Mouse (Mus musculus) C2C12 (cell line): ENCODE results near the gene Iqcf6. TPM values are rescaled to one million over a fixed set of nuclear protein-coding genes. Genes with fewer than 3 reads are reported as not detected.
"Not testable (repeated sequence)": the region's sequence is repeated elsewhere in the genome, so short reads cannot be mapped to it uniquely, and the experiment has no call there.

Source experiments
- H3K27me3 ChIP-seq: one replicate; pipeline ENCODE4 v1.6.1; 2011; ENCODE audit not compliant: control insufficient read depth, insufficient read depth, insufficient read length
- H3K36me3 ChIP-seq: one replicate; pipeline ENCODE4 v1.6.1; 2011; ENCODE audit not compliant: control insufficient read depth, insufficient read depth
- H3K4me3 ChIP-seq: one replicate; pipeline ENCODE4 v1.5.1; 2011; ENCODE audit warnings: mild to moderate bottlenecking, control low read depth; ENCODE audit not compliant: poor library complexity, insufficient read depth, severe bottlenecking
- H3K79me2 ChIP-seq: one replicate; pipeline ENCODE4 v1.6.1; 2011; ENCODE audit not compliant: control insufficient read depth, insufficient read depth
- H3K79me3 ChIP-seq: one replicate; pipeline ENCODE4 v1.6.1; 2011; ENCODE audit warnings: low read depth, control low read depth
- H3ac ChIP-seq: one replicate; pipeline ENCODE3; 2011; ENCODE audit warnings: low read depth; ENCODE audit not compliant: control insufficient read depth, insufficient read length
- CEBPB ChIP-seq: IDR thresholded peaks from one replicate; pipeline ENCODE4 v1.6.1; 2011; ENCODE audit warnings: low read depth, mild to moderate bottlenecking, control low read depth, moderate library complexity
- CTCF ChIP-seq: IDR thresholded peaks from one replicate; pipeline ENCODE4 v1.5.1; 2011; ENCODE audit not compliant: control insufficient read depth, insufficient read depth, insufficient read length
- FOSL1 ChIP-seq: IDR thresholded peaks from one replicate; pipeline ENCODE4 v1.8.0; 2011; ENCODE audit warnings: mild to moderate bottlenecking, low read length; ENCODE audit not compliant: poor library complexity, insufficient read depth, severe bottlenecking
- MAX ChIP-seq: IDR thresholded peaks from one replicate; pipeline ENCODE4 v1.6.1; 2011; ENCODE audit warnings: mild to moderate bottlenecking, control low read depth
- MYOD1 ChIP-seq: IDR thresholded peaks from one replicate; pipeline ENCODE4 v1.6.1; 2011; ENCODE audit warnings: low read depth; ENCODE audit not compliant: control insufficient read depth, insufficient read length
- MYOG ChIP-seq: IDR thresholded peaks from one replicate; pipeline ENCODE4 v1.6.1; 2011; ENCODE audit not compliant: control insufficient read depth, insufficient read length; ENCODE audit errors: extremely low read depth
- USF1 ChIP-seq: IDR thresholded peaks from one replicate; pipeline ENCODE4 v1.6.1; 2011; ENCODE audit warnings: low read depth, mild to moderate bottlenecking, control low read depth, moderate library complexity
- long read RNA-seq, 2 experiments: library from polyadenylated mRNA; unstranded; transcript quantifications; one replicate each; pipeline ENCODE4 v2.0.0; 2019 to 2020
- polyA plus RNA-seq: library from polyadenylated mRNA; unstranded; fragments of >200 nt; fragmentation: generic; extraction: Trizol; gene quantifications from one replicate; pipeline ENCODE4 v1.2.1, GENCODE M21; 2012; ENCODE audit warnings: missing spikeins

The Iqcf6 gene
- polyA plus RNA-seq = not detected
- long read RNA-seq, experiment 1 = 0 reads
- long read RNA-seq, experiment 2 = 0 reads

DNA sequence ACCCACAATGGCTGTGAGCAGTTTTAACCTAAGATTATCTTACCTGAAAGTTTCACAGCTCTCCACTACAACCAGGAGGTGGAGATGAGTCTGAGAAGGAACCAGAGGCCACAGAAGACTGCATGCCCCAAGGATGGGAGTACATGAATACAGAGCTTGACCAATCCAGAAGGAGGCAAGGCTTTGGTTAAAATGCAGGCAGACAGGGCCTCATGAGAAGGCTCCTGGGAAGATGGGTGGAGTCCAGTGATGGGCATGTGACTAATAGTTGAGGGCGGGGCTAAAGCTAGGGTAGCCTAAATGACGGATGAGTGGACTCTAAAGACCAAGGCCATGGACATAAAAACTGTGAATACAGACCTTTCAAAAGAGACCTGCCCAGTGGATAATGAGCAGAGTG lies at the start of gene Iqcf6:
Iqcf6 (plus strand) TSS at position 301 of the 400 bp plus-strand sequence.
- Histone ChIP-seq H3ac (no peak within 1 kb of the TSS), H3K79me3 (no peaks in the 10 kb centered on the region), H3K27me3 (peaks cover 30% of the 10 kb centered on the region), H3K36me3 (no peaks in the 10 kb centered on the region), H3K4me3 (no peak within 1 kb of the TSS), H3K79me2 (no peaks in the 10 kb centered on the region)
- TF ChIP-seq MYOD1 (no peak), FOSL1 (no peak), USF1 (no peak), CTCF (no peak)

DNA sequence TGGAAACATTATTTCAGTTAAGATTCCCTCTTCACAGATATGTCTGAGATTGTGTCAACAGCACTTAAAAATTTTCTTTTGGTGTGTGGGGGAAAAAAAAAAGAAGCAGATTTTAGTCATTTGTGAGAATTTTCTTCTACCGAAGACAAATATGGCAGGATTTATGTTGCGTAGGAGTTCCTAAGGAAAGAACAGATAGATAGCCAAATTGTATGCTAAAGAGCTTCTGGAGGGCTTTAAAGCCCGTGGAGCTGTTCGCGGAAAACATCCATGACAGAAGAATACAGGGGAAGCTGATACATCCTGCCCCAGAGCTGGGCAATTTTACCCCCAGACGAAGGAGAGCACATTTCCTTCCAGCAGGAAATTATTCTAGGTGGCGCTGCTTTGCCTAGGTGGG lies 46.4 kb upstream of the Iqcf6 start:
- H3ac ChIP-seq = no peak overlapping the region
- no peak overlapping the region for H3K4me3 ChIP-seq
- H3K79me3 ChIP-seq = no peaks in the 10 kb centered on the region
- no peaks in the 10 kb centered on the region for H3K79me2 ChIP-seq
- no peaks in the 10 kb centered on the region for H3K36me3 ChIP-seq
- H3K27me3 ChIP-seq = peaks cover 6% of the 10 kb centered on the region
- no peak for TF ChIP-seq MYOG
- TF ChIP-seq MAX = no peak
- no peak for TF ChIP-seq CEBPB
- TF ChIP-seq CTCF = no peak
- no peak for TF ChIP-seq MYOD1
- no peak for TF ChIP-seq USF1
- no peak for TF ChIP-seq FOSL1

DNA sequence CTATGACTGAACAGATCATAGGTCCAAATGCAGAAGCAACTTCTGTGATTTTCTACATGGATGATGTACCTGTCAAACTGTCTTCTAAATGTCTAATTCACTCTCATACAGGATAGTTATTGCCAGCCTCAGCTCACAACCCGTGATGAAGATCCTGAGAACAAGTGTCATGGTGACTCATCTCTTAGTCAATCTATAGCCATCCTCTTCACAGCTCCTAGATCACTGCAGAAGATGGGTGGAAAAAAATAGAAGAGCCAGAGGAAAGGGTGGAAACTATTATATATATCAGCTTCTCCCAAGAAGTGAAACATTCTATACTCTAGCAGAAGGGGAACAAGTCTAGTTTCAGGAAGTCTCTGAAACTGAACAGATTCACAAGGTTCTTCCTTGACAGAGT lies 43.8 kb upstream of the Iqcf6 start:
- Histone ChIP-seq H3K79me2 (no peaks in the 10 kb centered on the region), H3K27me3 (peaks cover 5% of the 10 kb centered on the region), H3ac (no peak overlapping the region), H3K36me3 (no peaks in the 10 kb centered on the region), H3K79me3 (no peaks in the 10 kb centered on the region), H3K4me3 (no peak overlapping the region)
- no peak for TF ChIP-seq MYOG
- TF ChIP-seq CEBPB = no peak
- TF ChIP-seq MYOD1 = no peak
- no peak for TF ChIP-seq FOSL1
- TF ChIP-seq MAX = no peak
- no peak for TF ChIP-seq USF1
- no peak for TF ChIP-seq CTCF

DNA sequence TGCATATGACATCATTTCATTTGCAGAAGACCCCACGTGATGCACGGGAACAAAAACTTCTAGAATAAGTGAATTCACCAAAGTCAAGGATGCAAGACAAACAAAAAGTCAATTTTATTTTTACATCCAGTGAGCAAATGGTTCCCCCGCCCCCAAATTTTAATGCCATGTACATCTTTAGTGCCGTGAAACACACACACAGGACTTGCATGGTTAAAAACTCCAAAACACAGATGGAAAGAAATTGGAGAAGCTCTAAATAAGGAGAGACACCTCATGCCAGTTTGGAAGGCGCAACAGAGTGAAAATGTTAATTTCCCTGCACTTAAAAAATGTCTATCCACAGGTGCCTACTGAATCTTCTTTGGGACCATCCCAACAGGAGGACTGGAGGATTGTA lies 34.2 kb upstream of the Iqcf6 start:
- Histone ChIP-seq H3K36me3 (no peaks in the 10 kb centered on the region), H3ac (no peak overlapping the region), H3K27me3 (peaks cover 17% of the 10 kb centered on the region), H3K4me3 (no peak overlapping the region), H3K79me2 (no peaks in the 10 kb centered on the region), H3K79me3 (no peaks in the 10 kb centered on the region)
- TF ChIP-seq MYOD1 = no peak
- TF ChIP-seq USF1 = no peak
- no peak for TF ChIP-seq FOSL1
- TF ChIP-seq MAX = no peak
- TF ChIP-seq CTCF = no peak
- no peak for TF ChIP-seq CEBPB
- no peak for TF ChIP-seq MYOG

DNA sequence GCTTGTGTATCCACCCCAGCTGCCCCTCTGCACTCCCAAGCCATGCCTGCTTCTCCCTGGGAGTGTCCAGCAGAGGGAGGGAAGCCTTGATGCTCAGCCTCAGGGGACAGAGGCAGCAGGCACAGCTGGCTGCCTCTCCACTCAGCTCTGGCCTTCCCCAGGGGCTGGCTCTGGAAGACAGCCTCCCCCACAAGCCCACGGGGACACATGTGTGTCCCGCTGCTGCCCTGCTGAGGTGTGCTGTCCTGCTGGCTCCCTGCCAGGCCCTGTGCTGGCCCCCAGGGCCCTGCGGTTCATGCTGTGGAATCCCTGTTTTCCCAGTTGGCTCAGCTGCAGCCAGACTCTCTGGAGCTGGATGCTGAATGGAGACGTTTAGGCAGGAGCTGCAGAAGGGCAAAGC lies 31.0 kb upstream of the Iqcf6 start:
- not testable (repeated sequence) for H3K4me3 ChIP-seq, H3ac ChIP-seq, H3K36me3 ChIP-seq, H3K79me3 ChIP-seq, H3K79me2 ChIP-seq
- H3K27me3 ChIP-seq = peaks cover 26% of the 10 kb centered on the region

DNA sequence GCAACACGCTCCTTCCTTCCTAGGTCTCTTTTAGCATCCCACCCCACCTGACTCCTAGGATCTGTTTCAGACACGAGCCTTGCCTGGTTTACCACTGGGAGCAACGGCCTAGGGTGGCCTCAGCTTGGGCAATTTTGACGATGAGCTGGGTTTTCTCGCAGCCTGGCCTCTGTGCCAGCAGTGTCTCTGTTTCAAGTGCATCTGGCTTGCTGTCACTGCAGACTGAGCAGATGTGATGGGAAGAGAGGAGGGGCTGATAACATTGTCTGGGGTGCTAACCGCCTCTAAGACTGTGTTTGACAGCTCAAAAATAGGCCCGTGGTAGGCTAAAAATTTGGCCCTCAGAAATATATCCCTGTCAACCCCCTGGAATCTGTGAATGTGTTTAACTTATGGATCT lies 30.5 kb upstream of the Iqcf6 start:
- Histone ChIP-seq H3ac (no peak overlapping the region), H3K4me3 (no peak overlapping the region), H3K79me2 (no peaks in the 10 kb centered on the region), H3K36me3 (no peaks in the 10 kb centered on the region), H3K27me3 (peaks cover 26% of the 10 kb centered on the region), H3K79me3 (no peaks in the 10 kb centered on the region)
- no peak for TF ChIP-seq USF1
- no peak for TF ChIP-seq MYOD1
- TF ChIP-seq FOSL1 = no peak
- TF ChIP-seq CEBPB = no peak
- TF ChIP-seq CTCF = no peak
- no peak for TF ChIP-seq MAX
- no peak for TF ChIP-seq MYOG
